Mouse (Mus musculus) left cerebral cortex, adult 2 months (tissue): ENCODE measurements around the gene Hoxd13. TPM values are rescaled to one million over a fixed set of nuclear protein-coding genes. Genes with fewer than 3 reads are reported as not detected.

Experiments
- DNase-seq, 2 experiments: peaks; one replicate each; pipeline ENCODE4 v3.0.0; 2021 to 2022; ENCODE audit warnings: low spot score in 2 of 2, mixed read lengths in 1 of 2; ENCODE audit errors: extremely low spot score in 1 of 2
- H3K27ac ChIP-seq: fragments of 200-600 bp; 2 replicates; pipeline ENCODE4 v1.8.1; 2022
- H3K4me3 ChIP-seq: fragments of 200-600 bp; 2 replicates; pipeline ENCODE4 v1.8.1; 2022
- CTCF ChIP-seq: fragments of 200-600 bp; IDR thresholded peaks from 2 replicates; pipeline ENCODE4 v1.8.1; 2022; ENCODE audit warnings: antibody characterized with exemption, mild to moderate bottlenecking, moderate library complexity
- intact Hi-C: fragments of 180-260 bp; cut with DNase I; formaldehyde crosslinking; loops from one replicate; pipeline ENCODE4 v1.15.1; 2025
- microRNA-seq, 2 experiments: library from miRNA; unstranded; fragments of <30 nt; microRNA quantifications; one replicate each; pipeline ENCODE4 v1.2.0; 2021
- total RNA-seq, 2 experiments: library from RNA; stranded (reverse); gene quantifications; 2 replicates each; pipeline ENCODE4 v1.2.3; 2021

The Hoxd13 gene
- total RNA-seq, 2 experiments from 2014 or later = not detected

DNA sequence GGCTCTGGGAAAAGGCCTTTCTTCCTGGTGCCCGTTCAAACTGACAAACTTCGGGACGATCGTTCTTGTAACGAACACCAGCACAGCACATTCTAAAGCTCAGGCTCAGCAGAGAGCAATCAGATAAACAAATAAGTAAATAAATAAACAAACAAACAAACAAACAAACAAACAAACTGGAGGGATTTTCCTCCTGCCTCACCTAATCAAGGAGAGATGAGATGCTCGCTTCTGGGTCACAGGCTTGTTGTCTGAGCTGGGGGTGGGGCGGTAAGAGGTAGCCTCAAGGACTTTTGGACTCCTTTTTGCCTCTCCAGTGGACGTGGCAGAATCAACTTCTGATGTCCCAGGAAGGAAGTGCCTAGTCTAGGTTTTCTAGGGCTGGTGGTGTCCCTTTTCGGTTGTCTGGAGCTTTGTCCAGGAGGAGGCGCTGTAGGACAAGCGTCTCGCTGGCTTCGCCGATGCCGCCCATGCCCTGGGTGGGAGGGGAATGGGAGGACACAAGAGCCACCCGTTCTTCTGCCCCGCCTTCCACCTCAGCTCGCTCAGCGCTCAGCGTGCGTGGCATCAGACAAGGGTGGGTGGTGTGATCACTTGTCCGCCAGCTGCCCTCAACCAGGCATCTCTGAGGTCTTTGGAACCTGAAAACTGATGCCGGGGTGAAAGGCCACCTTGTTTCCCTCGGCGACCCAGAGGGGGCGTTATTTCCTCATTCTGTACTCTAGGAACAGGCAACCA is 47.6 kb downstream of the Hoxd13 start:
- no peak overlapping the region for H3K4me3 ChIP-seq
- DNase-seq = peak; percentile 70 to 73
- intact Hi-C loops = loop anchor here (1.0 to 5.0 kb wide), 4 partner anchors 249 to 597 kb away; no protein-coding TSS in a partner anchor
- H3K27ac ChIP-seq = no peak overlapping the region
- peak; percentile 74 for TF ChIP-seq CTCF

DNA sequence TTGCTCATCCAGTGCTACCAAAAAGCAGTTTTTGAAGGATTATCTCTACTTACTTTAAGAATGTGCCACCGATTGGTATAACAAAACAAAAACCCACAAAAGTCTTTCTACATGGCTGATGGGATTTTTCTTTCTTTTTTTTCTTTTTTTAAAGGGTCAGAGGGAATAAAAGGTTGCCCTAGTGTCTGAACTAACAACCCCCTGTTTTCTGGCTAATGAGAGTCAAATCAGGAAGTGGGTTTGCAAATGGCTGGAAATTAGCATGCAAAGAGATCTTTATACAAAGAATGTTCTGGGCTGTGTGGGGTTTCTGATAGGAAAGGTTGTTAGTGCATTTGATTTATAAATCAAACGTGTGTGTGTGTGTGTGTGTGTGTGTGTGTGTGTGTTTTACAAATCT is 52.3 kb downstream of the Hoxd13 start:
- no peak overlapping the region for H3K27ac ChIP-seq
- TF ChIP-seq CTCF = no peak
- DNase-seq = no peak
- no peak overlapping the region for H3K4me3 ChIP-seq
- intact Hi-C loops = no loop called here

DNA sequence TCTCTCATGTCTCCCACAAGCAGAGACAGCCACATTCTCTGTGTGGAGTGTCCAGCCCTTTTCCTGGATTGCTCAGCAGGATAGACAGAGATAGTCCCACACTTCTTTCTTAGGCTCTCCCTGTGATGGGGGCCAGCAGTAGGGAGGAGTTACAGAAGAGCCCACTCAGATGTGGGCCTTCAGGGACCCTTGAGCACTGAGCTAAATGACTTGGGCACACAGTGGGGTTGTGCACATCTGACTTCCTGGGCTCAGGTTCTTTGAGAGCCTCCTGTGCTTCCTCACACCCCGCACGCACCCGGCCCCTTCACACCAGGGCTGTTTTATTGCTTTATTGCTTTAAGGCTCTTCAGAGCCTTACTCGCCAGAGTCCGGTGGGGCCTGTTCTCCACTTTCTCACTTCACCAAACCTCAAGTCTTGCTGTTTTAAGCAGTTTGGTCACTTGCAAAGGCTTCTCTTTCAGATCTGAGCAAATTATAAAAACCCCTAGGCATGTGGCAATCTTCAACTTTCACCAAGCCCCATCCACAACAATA is 52.9 kb downstream of the Hoxd13 start:
- DNase-seq = no peak
- no peak for TF ChIP-seq CTCF
- H3K27ac ChIP-seq = no peak overlapping the region
- H3K4me3 ChIP-seq = no peak overlapping the region
- intact Hi-C loops = no loop called here

Small RNAs within 50 kb of the gene (microRNA-seq; reads per million reads assigned to microRNA genes)
- gene Gm44463 = 0 reads per million in 2 experiments

Other genes starting within 250 kb of the Hoxd13 start
- 10 to 100 TPM; 73.0 to 75.9 TPM for gene Lnpk, start 88.9 kb upstream of the Hoxd13 start, total RNA-seq
- not detected for gene Evx2, start 8.8 kb upstream of the Hoxd13 start, total RNA-seq
- not detected for gene Hoxd12, start 6.7 kb downstream of the Hoxd13 start, total RNA-seq
- gene Hoxd11, start 11.2 kb downstream of the Hoxd13 start, total RNA-seq = not detected
- not detected for gene Hoxd10, start 23.6 kb downstream of the Hoxd13 start, total RNA-seq
- not detected for gene Hoxd9, start 29.4 kb downstream of the Hoxd13 start, total RNA-seq
- not detected for gene Hoxd8, start 36.3 kb downstream of the Hoxd13 start, total RNA-seq
- gene Hoxd3, start 43.6 kb downstream of the Hoxd13 start, total RNA-seq = not detected
- gene Hoxd4, start 43.6 kb downstream of the Hoxd13 start, total RNA-seq = not detected
- not detected for gene Gm28230, start 58.4 kb downstream of the Hoxd13 start, total RNA-seq
- gene Hoxd1, start 94.7 kb downstream of the Hoxd13 start, total RNA-seq = not detected
- 10 to 100 TPM; 46.8 to 48.5 TPM for gene Mtx2, start 157.5 kb downstream of the Hoxd13 start, total RNA-seq